Mouse (Mus musculus) forebrain, postnatal 0 days (tissue): ENCODE measurements around the gene Serinc5. TPM values are rescaled to one million over a fixed set of nuclear protein-coding genes. Genes with fewer than 3 reads are reported as not detected.
"Not testable (repeated sequence)": the region's sequence is repeated elsewhere in the genome, so short reads cannot be mapped to it uniquely, and the experiment has no call there.

Source experiments
- ATAC-seq: fragments of 200-750 bp; cut with Nextera tagmentation; 2 replicates; pipeline ENCODE4 v1.8.0; 2017; ENCODE audit warnings: mild to moderate bottlenecking, moderate library complexity
- DNase-seq: peaks from one replicate; pipeline ENCODE4 v3.0.0-alpha.2; 2015
- H3K27ac ChIP-seq: fragments of 300-500 bp; sonication (generic); 2 replicates; pipeline ENCODE4 v1.5.1; 2014; ENCODE audit warnings: low read depth, mild to moderate bottlenecking, antibody characterized with exemption, low read length, moderate library complexity, mixed read lengths
- H3K27me3 ChIP-seq: fragments of 300-500 bp; sonication (generic); 2 replicates; pipeline ENCODE4 v1.6.1; 2014; ENCODE audit warnings: mild to moderate bottlenecking, low read length, mixed read lengths; ENCODE audit not compliant: insufficient read depth
- H3K36me3 ChIP-seq: fragments of 300-500 bp; sonication (generic); 2 replicates; pipeline ENCODE4 v1.6.1; 2014; ENCODE audit warnings: mild to moderate bottlenecking, moderate library complexity; ENCODE audit not compliant: insufficient read depth
- H3K4me1 ChIP-seq: fragments of 300-500 bp; sonication (generic); 2 replicates; pipeline ENCODE4 v1.6.1; 2014; ENCODE audit warnings: antibody characterized with exemption; ENCODE audit not compliant: insufficient read depth
- H3K4me2 ChIP-seq: fragments of 300-500 bp; sonication (generic); 2 replicates; pipeline ENCODE4 v1.6.1; 2014; ENCODE audit warnings: low read depth, mild to moderate bottlenecking, moderate library complexity
- H3K4me3 ChIP-seq: fragments of 300-500 bp; sonication (generic); 2 replicates; pipeline ENCODE4 v1.5.1; 2014; ENCODE audit warnings: low read depth, low read length, mixed read lengths
- H3K9ac ChIP-seq: fragments of 300-500 bp; sonication (generic); 2 replicates; pipeline ENCODE4 v1.6.1; 2014; ENCODE audit warnings: mild to moderate bottlenecking
- H3K9me3 ChIP-seq: fragments of 300-500 bp; sonication (generic); 2 replicates; pipeline ENCODE4 v1.6.1; 2016; ENCODE audit warnings: low read length
- CTCF ChIP-seq: sonication (generic); IDR thresholded peaks from 2 replicates; pipeline ENCODE4 v1.5.1; 2016; ENCODE audit warnings: antibody characterized with exemption, control low read depth, low read depth
- WGBS: fragments of 180-500 bp; shearing (Covaris S2); extraction: QIAGEN DNeasy Blood & Tissue Kit; methylation state at CpG from one replicate; pipeline ENCODE4 v1.1.7; 2014; 5-methylcytosine and 5-hydroxymethylcytosine counted together
- polyA plus RNA-seq: library from polyadenylated mRNA; unstranded; fragments of >200 nt; fragmentation: Nextera tagmentation; extraction: Ambion mirVana; gene quantifications from 2 replicates; pipeline ENCODE4 v1.2.1, GENCODE M21; 2015
- total RNA-seq: library from RNA; depleted of rRNA; stranded (reverse); fragments of >200 nt; gene quantifications from 2 replicates; pipeline ENCODE4 v1.2.3, GENCODE M21; 2014

Serinc5 gene
- total and polyA plus RNA-seq, 2 experiments from 2014 or later: 11.5 to 41.7 TPM

- TF ChIP-seq CTCF: no peak
- Histone ChIP-seq H3K4me3 (no peak overlapping the region), H3K27me3 (no peaks in the 10 kb centered on the region), H3K27ac (no peak overlapping the region), H3K36me3 (no peaks in the 10 kb centered on the region), H3K4me1 (0 out of 2 replicates have a peak, but pooled peaks cover 10% of the 10 kb centered on the region), H3K9ac (no peak overlapping the region), H3K9me3 (no peaks in the 10 kb centered on the region), H3K4me2 (no peak overlapping the region)
- DNase-seq: no peak
- ATAC-seq: no peak
- WGBS: 74% methylated on average over 3 of the region's 3 CpGs
Observed at GRCm38 (mm10) chr13:92594907-92595306, 16.0 kb upstream of the Serinc5 start.

GRCm38 (mm10) chr13:92595424-92595823, 15.5 kb upstream of the Serinc5 start:
- H3K4me1 ChIP-seq: 0 out of 2 replicates have a peak, but pooled peaks cover 10% of the 10 kb centered on the region
- no peak overlapping the region for H3K4me3 ChIP-seq
- H3K9me3 ChIP-seq: no peaks in the 10 kb centered on the region
- no peaks in the 10 kb centered on the region for H3K27me3 ChIP-seq
- ATAC-seq (no peak), DNase-seq (no peak)
- 72% methylated on average over 3 of the region's 3 CpGs for WGBS
- H3K9ac ChIP-seq: no peak overlapping the region
- H3K36me3 ChIP-seq: no peaks in the 10 kb centered on the region
- no peak for TF ChIP-seq CTCF
- H3K4me2 ChIP-seq: no peak overlapping the region
- H3K27ac ChIP-seq: no peak overlapping the region

DNA sequence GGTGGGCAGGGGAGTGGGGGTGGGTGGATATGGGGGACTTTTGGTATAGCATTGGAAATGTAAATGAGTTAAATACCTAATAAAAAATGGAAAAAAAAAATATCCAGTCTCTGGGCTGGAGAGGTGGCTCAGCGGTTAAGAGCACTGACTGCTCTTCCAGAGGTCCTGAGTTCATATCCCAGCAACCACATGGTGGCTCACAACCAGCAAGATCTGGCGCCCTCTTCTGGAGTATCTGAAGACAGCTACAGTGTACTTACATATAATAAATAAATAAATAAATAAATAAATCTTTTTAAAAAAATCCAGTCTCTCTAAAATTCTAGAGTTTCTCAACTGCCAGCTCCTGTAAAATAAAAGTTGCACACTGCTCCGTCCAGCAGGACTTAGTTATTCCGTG, 5.6 kb upstream of the Serinc5 start:
- H3K4me2 ChIP-seq, ATAC-seq, H3K36me3 ChIP-seq, H3K4me3 ChIP-seq, H3K9me3 ChIP-seq, H3K27ac ChIP-seq, H3K4me1 ChIP-seq, H3K9ac ChIP-seq, DNase-seq, H3K27me3 ChIP-seq: not testable (repeated sequence)
- 87% methylated on average over 4 of the region's 4 CpGs for WGBS

DNA sequence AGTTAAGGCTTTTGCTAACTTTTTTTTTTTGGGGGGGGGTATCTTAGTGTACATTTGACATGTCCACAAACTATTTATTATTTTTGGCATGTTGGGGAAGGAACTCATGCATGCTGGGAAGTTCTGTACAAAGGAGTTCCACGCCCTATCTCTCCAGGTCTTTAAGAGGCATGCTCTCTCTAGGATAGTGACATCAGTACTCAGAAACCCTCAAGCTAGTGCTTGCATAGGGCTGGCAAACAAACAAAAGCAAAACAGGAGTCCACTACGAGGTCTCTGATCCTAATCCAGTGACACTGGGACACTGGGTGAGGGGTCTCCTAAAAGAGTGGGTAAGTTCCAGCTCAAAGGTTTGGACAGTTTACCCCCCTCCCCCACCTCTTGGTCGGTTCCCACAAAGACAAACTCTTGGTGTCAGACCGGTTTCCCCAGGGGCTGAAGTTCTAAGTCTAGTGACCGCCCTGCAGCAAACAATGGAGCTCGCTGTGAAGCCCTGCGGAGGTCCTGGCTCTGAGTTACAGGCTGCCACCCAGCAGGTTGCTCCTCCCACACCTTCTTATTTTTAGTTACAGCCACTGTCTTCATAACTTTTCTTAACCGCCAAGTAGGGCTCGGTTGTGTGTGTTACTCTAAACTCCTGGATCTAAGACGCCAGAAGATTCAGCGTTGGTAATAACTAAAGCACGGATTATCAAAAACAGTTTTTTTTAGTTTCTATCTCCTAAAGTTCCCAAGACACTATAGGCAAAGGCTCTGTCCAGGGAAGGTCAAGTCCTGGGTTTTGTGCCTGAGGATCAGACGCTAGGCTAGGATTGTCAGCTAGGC, 1.2 kb upstream of the Serinc5 start:
- H3K27me3 ChIP-seq: no peaks in the 10 kb centered on the region
- no peaks in the 10 kb centered on the region for H3K9me3 ChIP-seq
- H3K4me1 ChIP-seq: 0 out of 2 replicates have a peak, but pooled peaks cover 11% of the 10 kb centered on the region
- DNase-seq: no peak
- no peaks in the 10 kb centered on the region for H3K36me3 ChIP-seq
- 11% methylated on average over 13 of the region's 13 CpGs for WGBS
- TF ChIP-seq CTCF: no peak
- peak overlapping the region; percentile 93 for H3K4me3 ChIP-seq
- peak overlapping the region; percentile 92 for H3K4me2 ChIP-seq
- no peak for ATAC-seq
- peak overlapping the region; percentile 81; the same call in 1 of the 2 replicates for H3K27ac ChIP-seq
- no peak overlapping the region for H3K9ac ChIP-seq

DNA sequence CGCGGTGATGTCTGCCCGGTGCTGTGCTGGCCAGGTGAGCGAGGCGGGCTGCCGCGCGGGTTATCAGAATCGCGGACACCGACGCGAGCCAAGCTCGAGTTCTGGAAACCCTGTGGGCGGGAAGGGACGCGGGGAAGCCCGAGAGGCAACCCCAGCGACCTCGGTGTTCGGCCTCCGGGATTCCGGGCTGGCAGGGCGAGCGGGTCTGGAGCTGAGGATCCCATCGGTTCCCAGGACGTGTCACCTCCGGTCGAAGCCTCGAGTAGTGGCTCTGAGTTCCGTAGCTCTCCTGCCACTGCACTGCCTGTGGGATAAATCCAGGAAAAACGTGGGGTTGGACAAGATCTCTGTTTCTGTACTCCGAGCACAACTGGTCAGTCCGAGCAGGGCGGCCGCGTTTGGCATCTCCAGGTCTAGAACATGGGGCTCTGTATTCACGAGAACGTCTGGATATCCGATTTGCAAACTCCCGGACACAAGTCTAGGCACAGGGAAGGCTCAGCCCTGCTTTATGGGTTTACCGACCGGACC, 428 bp downstream of the Serinc5 start:
- Histone ChIP-seq H3K27me3 (no peaks in the 10 kb centered on the region), H3K27ac (peak overlapping the region; percentile 81)

GRCm38 (mm10) chr13:92611917-92612316, 1.0 kb downstream of the Serinc5 start:
- DNase-seq (no peak), ATAC-seq (no peak)
- H3K9me3 ChIP-seq: no peaks in the 10 kb centered on the region
- peak overlapping the region; percentile 92 for H3K4me2 ChIP-seq
- 6% methylated on average over 7 of the region's 7 CpGs for WGBS
- H3K4me1 ChIP-seq: 0 out of 2 replicates have a peak, but pooled peaks cover 11% of the 10 kb centered on the region
- no peak overlapping the region for H3K27ac ChIP-seq
- no peaks in the 10 kb centered on the region for H3K27me3 ChIP-seq
- peak overlapping the region; percentile 93 for H3K4me3 ChIP-seq
- no peaks in the 10 kb centered on the region for H3K36me3 ChIP-seq
- H3K9ac ChIP-seq: peak overlapping the region; percentile 78
- no peak for TF ChIP-seq CTCF

More for the DNA sequence above, 428 bp downstream of the Serinc5 start:
- Histone ChIP-seq H3K9ac (peak overlapping the region; percentile 78), H3K9me3 (no peaks in the 10 kb centered on the region), H3K4me3 (peak overlapping the region; percentile 93), H3K4me1 (0 out of 2 replicates have a peak, but pooled peaks cover 11% of the 10 kb centered on the region), H3K4me2 (peak overlapping the region; percentile 92), H3K36me3 (no peaks in the 10 kb centered on the region)
- DNase-seq (no peak), ATAC-seq (peak; percentile 54)
- TF ChIP-seq CTCF: no peak
- 2% methylated on average over 43 of the region's 43 CpGs for WGBS

DNA sequence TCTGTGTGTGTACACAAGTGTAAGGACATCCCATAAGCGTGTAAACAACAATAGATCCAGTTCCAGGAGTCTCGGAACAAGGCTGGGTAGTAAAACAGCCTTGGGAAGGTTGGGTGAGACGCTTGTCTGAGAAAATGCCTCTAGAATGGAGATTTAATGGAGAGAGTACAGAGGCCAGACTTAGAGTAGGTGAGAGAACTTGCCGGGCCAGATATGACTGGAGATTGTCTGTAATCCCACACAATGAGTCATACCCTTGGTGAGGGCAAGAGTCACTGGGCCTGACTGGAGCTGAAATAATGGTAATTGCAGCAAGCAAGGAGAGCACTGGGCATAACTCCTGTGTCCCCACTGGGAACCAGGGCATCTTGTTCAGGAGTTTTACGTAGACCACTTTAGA, 2.2 kb downstream of the Serinc5 start:
- H3K4me3 ChIP-seq: no peak overlapping the region
- no peak for DNase-seq
- no peak for TF ChIP-seq CTCF
- H3K27me3 ChIP-seq: no peaks in the 10 kb centered on the region
- 0 out of 2 replicates have a peak overlapping the region, but pooled peaks have one; percentile 10 for H3K9ac ChIP-seq
- peak overlapping the region; percentile 92 for H3K4me2 ChIP-seq
- H3K4me1 ChIP-seq: 0 out of 2 replicates have a peak, but pooled peaks cover 11% of the 10 kb centered on the region
- H3K27ac ChIP-seq: no peak overlapping the region
- WGBS: 77% methylated on average over 5 of the region's 5 CpGs
- no peak for ATAC-seq
- no peaks in the 10 kb centered on the region for H3K36me3 ChIP-seq
- H3K9me3 ChIP-seq: no peaks in the 10 kb centered on the region
